Mouse (Mus musculus) testis, postnatal 14 days (tissue): ENCODE data around the gene Opcml.
A peak's percentile ranks its signal among the peaks of the same experiment; 100 is the strongest.

Experiments
- DNase-seq: peaks from one replicate; pipeline ENCODE4 v3.0.0; 2021; ENCODE audit warnings: low spot score

Opcml gene

DNA sequence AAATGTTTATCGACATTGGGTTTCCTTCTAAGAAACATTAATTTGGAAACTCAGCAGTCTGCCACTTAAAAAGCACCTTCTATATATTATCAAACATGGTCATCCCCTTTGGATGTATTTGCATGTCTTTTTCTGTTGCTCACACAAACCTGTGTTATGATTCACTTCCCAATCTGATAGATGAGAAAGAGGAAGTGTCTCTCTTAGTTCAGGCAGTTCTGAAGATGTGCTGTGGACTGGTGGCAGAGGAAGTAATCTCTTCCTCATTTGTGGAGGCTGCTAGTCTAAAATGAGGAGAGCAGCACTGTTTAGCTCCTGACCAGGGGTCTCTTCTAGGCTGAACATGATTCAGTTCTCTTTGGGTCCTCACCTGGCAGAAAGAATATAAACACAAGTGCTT is 831.4 kb downstream of the Opcml start:
- no peak for DNase-seq

DNA sequence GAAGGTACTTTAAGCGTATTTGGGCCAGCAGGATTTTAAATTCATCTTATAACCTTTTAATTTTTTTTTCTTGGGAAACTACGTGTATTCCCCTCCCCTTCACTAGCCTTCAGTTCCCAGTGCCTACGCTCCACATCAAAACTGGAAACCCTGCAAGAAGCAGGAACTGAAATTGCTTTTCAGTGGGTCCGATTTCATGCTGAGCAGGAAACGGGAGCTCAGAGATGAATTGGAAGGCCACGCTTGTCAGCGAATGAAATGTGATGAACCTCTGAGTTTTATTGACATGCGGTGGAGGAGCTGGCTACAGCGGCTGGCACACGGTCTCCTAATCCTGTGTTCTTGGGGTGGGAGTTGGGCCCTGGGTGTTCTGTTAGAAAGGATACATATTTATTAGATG is 834.3 kb downstream of the Opcml start:
- DNase-seq: peak; percentile 8

DNA sequence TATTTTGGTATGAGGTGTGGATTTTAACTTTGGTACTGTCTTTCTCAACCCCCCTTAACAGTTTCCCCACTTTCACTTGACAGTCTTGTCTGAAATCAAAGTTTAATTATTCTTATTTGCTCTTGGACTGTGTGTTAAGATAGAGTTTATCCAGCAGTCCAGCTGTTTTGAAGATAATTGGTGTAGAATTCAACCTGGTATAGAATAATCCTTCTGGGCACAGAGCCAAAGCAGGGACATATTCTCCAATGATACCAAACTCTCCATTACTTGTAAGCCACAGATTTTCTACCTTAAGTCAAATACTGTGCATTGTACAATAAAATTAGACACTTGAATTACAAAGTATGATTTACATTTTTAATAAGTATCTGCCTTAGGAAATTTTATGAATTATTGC is 852.2 kb downstream of the Opcml start:
- DNase-seq: no peak

DNA sequence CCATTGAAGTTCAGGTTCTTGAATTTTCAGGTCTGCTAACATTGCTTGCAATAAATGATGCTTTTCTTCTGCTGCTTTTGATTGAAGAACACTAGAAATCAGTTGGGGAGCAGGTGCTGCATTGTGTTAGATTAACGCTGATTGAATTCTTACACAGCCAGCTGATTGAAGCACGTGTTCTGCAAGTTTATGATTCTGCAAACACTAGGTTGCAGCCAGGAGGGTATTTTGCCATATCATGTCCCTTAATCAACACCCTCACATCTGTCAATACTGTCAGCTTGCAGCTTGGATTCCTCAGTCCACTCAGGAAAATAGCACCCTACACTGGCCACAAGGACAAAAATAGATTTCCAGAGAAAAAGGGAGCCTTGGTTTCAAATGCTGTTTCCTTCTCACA is 853.5 kb downstream of the Opcml start:
- DNase-seq: no peak

DNA sequence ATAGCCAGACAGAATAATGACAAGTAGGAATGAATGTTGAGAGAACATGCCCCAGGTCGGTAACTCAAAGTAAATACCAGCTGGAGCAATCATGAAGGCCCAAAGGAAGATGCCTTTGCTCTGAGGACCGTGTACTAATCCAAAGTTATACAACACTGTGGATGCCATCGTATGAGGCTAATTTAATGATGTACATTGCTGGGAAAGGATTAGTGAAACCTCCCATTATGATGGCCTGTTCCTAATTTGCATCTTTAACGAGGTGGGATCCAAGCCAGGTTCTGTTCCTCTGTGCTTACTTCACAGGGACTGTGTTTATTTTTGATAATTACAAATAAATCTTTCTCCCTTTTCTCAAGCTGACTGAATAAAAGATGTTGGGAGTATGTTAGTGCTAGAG is 859.5 kb downstream of the Opcml start:
- no peak for DNase-seq

DNA sequence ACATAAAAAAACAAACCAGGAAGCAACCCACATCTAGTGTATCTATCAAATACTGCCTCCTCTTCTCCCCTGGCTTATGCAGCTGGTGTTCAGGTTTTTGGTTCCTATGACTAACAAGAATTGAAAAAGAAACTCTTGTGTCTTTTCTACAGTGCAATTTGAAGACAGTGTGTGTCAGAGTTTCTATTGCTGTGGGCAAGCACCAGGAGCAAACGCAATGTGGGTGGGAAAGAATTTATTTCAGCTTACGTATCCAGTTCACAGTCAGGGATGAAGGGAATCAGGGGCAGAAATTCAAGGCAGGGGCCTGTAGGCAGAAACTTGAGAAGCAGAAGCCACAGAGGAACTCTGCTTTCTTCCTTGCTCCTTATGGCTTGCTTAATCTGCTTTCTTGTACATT is 869.4 kb downstream of the Opcml start:
- no peak for DNase-seq

DNA sequence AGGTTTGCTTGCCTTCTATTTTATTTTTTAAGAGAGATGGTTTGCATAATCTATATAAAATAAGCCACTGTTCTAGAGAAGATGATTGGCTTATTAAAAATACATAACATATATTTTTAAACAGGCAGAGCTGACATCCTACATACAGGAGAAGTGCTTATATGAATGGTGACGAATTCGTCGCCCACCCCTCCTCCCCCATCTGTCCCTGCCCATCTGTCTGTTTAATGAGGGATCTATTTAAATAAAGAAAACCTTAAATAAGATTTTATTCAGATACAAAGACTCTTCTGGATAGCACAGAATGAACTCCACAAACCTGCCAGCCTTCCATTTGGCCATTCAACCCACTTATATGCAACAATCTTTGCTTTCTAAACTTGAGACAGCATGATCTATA is 872.3 kb downstream of the Opcml start:
- DNase-seq: no peak

DNA sequence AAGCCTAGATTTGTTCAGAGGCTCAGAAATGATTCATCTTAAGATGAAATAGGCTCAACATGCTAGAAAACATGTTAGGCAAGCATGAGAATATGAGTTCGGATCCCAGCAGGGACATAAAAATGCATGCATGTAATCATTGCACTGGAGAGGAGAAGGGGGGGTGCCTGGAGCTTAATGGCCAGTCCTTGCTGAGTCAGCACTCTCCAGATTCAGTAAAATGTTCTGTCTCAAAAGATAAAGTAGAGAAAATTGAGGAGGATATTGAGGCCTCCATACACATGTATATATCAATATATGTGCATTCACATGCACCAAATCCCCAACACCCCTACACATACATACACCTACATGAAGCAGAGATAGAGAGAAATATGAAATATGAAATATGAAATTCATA is 889.7 kb downstream of the Opcml start:
- DNase-seq: no peak

DNA sequence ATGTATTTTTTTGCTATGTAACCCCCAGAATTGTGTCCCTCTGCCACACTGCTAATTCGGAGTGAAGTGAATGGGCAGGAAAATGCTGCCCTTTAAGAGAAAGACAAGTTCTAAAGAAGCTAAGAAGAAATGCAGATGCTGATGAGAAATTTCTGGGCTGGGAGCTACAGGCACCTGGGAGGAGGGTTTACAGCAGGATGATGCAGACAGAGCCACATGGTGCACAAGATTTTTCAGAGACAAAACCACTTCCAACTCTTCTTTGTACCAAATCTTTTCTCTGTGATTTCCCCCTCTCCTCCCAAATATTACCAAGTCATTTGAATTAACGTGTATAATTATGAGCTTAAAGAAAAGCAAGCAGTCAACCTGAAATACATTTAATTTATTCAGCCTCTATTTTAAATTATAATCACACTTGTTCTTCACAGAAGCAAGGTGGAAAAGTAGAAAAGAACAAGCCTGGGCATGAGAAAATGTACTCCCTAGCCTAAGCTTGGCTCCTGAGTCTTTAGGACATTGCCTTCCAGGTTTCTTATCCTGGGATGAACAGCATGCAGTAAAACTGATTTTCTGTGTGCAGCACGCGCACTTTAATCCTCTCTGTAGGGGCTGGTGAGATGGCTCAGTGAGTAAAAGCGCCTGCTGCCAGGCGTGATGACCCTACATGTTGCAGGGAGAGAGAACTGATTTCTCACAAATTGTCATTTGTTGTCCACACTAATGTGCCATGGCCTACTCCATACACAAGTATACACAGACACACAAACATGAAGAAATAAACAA is 890.9 kb downstream of the Opcml start:
- DNase-seq: no peak

DNA sequence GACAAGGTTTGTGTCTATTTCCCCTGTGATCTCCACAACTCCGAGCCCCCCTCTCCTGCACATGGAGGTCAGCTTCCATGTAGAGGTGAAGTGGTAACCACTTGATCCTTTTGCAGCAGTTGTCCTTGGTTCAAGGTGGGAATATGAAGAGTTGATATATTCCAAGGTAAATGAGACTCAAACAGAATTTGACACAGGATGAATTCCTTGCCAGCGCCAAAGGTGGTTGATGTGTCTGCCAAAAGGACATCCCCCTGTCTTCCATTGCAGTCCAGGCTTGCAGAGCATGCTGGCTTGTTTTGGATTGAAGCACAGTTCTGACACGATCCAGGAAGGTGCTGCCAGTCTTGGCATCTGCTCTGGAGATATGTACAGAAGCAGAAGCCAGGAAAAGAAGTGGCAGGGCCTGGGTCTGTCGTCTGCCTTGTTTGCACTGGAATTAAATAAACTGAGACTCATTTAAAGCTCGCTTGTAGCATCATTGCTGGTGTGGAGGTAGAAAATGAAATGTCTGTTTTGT is 893.4 kb downstream of the Opcml start:
- DNase-seq: no peak

DNA sequence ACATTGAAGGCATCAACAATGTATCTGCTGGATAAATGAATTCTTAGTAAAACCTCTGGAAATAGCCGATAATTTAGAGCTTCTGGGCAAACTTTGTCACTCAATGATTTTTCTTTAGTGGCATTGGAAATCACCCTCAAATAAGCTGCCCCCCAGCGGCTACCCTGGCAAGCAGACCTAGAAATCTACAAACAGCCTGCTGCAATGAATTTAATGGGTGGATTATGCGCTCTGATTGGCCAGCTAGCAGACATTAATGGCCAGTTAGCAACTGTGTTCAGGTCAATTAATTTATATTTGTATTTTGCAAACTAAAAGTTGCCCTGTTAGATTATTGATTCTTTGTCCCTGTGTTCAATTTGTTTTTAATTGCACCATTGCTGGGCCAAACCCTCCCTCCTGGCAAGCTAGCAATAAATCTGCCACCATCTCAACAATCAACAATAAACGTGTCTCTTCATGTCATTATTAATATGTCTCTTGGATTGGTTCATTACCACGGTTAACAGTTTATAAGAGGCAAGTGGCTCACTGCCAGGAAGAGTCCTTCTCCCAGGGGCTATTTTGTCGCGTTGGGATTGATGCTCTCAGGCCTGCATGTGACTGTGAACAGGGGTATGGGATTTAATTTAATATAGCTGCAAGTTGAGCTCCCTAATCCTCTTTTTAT is 896.5 kb downstream of the Opcml start:
- no peak for DNase-seq

DNA sequence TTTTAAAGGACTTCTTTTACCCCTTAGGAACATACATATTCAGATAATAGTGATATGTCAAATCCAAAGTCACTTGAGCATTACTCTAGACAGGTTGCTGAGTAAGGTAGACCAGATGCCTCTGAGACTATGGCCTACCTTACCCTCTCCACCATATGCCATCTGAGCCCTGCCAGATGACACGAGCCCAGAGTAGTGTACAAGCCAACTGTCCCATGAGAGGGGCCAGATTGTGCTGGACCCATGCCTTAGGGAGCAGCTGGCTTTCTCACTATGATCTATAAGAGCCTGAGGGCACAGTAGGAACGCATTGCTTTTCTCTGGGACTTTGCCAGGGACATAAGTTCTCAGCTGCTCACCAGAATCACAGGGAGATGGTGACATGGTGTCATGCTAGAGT is 899.6 kb downstream of the Opcml start:
- DNase-seq: no peak

DNA sequence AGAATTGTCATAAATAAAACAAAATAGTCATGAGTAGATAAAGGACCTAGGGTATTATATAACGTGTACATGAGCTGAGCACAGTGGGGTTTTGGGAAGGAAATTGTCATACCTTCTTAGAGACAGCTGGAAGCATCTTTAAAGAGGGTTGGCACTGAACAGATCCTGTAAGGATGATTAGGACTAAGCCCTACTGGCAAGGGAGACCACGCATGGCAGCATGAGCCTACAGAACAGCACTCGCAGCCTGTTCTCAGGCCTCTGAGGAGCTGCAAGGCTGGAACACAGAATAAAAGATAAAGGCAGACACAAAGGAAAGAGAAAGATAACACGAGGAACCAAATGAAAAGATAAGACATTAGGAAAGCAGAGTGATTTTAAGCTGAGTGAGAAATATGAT is 915.2 kb downstream of the Opcml start:
- no peak for DNase-seq

DNA sequence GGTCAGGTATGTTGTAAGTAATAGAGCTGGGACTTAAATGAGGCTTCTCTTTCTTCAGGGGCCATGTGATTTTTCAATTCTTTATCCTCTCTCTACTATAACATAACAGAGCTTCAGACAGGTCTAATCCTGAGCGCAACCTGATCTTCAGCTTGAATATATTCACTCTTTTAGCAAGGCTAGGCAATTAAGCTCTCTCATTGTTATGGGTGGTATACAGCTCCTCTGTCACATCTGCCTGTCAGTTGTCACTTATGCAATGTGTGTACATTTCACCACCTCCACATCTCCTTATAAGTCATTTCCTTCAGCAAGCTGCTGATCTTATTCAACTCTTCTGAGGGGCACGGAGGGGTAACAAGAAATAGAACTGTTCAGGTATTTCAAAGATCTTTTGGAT is 924.0 kb downstream of the Opcml start:
- no peak for DNase-seq

DNA sequence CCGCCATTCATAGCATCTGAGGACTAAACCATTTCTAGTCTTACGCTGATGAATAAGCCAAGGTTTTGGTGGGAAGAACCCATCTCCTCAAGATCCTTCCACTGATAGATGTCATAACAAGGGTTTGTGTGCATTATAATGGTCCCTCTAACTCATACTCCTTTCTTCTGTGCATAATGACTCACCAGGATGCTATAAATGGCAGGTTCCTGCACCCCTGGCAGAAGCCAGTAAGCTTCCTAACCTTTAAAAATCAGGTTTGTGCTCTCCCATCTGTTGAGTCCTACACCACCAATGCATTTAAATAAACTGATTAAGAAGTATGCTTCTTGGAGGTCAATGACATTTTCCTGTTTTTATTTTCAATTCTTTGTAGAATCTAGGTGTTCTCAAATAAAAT is 929.6 kb downstream of the Opcml start:
- DNase-seq: no peak

DNA sequence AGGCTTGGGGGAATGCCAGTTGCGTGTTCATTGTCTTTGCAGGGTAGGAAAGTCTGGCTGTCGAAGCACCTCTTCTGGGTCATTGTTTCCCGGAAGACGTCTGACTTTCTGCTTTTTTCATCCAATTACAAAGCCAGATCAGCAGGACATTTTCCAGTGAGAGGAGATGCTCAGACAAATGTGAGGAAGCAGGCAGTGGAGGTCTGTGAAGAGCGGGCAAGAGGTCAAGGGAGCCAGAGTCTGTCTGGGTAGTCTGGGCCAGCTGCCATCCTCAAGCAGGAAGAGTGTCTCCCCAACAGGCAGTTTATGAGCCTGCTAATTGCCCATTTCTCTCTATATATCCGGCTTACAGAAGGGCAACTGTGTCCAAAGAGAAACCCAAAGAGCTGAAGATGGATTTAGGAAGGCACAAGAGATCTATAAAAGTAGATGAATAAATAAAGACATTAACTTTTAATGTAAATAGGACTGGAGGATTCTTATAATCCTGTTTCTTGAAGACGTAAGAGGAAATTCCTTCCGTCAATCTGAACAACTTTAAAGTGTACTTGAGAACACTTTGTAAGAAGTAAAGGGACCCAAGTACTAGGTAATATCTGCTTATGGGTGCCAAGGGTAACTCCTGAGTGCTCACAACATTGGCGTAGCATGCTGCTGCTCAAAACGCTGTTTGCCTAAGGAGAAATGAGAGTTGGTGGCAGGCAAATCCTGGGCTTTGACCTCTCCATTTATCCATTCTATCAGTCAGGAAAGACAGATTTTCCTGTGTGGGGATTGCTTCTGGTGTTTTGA is 941.4 kb downstream of the Opcml start:
- no peak for DNase-seq

DNA sequence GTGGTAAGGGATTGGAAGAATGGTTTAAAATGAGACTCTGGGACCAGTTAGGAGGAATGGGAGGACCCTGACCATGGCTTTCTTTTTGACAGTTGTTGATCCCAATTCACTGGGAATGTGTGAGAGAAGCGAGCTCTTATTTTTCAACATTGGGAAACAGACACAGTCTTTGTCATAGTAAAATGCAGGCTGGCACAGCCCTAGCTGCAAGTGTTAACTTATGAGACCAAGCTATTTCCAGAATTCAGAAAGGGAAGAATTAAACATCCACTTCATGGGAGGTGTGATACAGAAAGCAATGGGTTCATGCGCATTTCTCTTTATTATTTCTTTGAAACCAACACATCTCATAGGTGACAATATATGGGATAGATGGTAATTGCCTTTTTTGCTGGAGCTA is 947.4 kb downstream of the Opcml start:
- no peak for DNase-seq

DNA sequence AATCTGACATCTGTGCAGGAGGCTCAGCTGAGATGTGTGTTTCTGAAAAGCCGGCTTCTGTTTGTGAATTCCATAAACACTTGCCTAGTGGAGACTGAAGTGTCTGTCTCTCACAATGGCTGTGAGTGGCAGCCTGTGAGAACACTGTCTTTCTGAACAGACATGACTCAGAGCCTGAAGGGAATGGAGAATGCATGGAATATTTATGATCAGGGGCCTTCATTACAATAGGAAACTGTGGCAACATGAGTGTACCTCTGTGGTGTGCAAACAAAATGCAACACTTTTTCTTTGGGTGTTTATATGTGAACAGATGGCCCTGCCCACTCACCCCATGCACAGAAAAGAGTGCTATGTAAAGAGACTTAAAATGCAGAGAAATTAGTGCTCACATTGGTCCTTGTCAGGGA is 947.9 kb downstream of the Opcml start:
- DNase-seq: no peak

DNA sequence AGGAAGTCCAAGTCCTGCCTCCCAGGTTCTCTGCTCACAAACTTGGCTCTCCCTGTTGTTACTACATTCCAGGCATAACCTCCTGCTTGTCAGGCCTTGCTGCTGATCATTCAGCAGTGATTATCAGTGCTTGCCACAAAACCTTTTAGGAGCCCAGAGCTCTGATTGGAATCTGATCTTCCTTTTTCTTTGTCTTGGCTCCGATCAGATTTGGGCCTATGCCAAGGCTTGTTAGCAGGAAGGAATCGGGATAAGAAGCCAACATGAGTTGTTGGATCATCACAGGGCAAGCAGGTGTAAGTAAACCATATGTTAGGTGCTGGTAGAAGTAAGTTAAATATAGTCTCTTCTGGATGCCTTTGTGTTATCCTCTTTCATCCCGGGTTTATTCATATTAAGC is 954.2 kb downstream of the Opcml start:
- no peak for DNase-seq

DNA sequence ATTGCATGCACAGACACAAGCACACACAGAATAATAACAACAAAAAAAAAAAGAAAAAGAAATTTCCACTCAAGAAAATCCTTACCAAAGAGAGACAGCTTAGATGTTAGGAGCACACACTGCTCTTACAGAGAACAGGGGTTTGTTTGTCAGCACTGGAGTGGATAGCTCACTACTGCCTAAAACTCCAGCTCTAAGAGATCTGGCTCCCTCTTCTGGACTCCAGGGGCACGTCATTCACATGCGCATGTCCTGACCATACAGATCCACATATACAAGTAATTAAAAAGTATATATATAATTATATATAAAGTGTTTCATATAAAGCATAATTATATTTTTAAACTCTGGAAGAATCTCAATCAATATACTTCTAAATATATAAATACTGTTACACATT is 958.3 kb downstream of the Opcml start:
- no peak for DNase-seq

DNA sequence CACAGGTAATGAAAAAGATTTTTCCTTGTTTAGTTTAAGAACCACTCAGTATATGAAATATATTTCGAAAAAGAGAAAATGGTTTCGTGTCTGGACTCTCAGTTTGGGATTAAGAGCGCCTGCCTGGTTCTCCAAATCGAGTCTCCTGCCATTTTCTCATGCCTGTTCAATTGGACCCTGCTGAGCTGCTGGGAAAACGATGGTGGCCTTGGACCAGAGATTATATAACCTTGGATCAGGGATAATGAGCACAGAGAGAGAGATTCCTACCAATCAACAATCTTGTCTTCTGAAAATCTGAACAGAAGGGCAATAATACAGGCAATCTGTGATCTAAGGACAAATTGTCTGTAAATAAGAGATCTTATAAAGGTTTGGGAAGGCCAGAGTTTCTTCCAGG is 962.3 kb downstream of the Opcml start:
- DNase-seq: no peak

DNA sequence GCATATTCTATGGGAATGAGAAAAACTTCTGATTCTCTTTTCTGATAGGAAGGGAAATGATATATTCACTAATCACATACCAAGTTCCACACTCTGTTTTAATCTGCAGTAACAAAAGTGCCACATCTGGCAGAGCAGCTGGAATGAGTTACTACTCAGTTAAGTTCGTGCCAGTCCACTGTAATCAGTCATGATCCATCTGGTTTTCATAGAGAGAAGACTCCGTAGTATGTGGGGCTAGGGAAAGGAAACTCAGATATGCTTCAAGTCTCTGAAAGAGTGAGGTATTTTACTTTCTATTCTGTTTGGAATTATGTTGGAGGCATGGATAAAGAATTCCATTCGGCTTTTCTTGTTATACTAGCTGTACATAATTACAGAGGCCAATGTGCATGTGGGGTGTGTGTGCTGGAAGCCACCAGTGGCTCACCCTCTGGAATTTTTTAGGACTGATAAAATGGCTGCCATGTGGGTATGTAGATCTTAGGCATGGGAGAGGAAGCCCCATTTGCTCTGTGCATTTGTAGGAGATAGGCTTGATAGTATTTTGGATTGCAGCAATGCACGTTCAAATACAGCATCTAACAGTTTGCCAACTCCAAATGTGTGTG is 966.4 kb downstream of the Opcml start:
- DNase-seq: no peak

DNA sequence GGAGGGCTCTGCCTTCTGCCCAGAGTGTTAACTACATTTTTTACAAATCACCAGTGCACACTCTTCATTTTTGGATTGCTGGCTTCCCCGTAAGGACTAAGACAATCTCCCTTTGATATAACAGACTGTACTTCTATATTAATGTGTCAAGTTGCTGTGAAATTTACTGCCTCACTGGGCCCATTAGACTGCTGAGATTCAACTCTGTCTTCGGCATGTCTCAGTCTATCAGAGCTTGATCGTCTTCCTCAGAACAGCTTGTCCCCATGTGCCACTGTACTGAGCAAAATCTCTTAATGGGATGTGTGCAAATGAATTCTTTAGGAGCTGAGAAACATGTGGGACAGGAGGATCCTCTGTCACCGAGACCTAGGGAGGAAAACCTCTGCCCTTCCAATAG is 970.9 kb downstream of the Opcml start:
- no peak for DNase-seq
